Mouse (Mus musculus) brown adipose tissue, adult 24 weeks (tissue): Measurements from ENCODE around the gene Clip2. TPM values are rescaled to one million over a fixed set of nuclear protein-coding genes. Genes with fewer than 3 reads are reported as not detected.

Experiments
- H3K27ac ChIP-seq: fragments of 200-500 bp; replicated peaks from 2 replicates; pipeline ENCODE4 v1.5.1; 2012; ENCODE audit warnings: low read depth, mild to moderate bottlenecking, low read length
- H3K4me1 ChIP-seq: fragments of 200-500 bp; 2 replicates; pipeline ENCODE4 v1.6.1; 2012; ENCODE audit warnings: low read length, mixed read lengths; ENCODE audit not compliant: control insufficient read depth, insufficient read depth, insufficient read length
- H3K4me3 ChIP-seq: fragments of 200-500 bp; 2 replicates; pipeline ENCODE4 v1.5.1; 2012; ENCODE audit warnings: low read depth, mild to moderate bottlenecking, low read length, moderate library complexity; ENCODE audit not compliant: insufficient read depth
- polyA plus RNA-seq: library from polyadenylated mRNA; stranded (reverse); fragments of >200 nt; gene quantifications from 2 replicates; pipeline ENCODE4 v1.2.4, GENCODE M21; 2012; ENCODE audit not compliant: missing spikeins, insufficient read depth, insufficient read length

Clip2 gene
- polyA plus RNA-seq, 1 experiment: 6.9 TPM

GRCm38 (mm10) chr5:134572508-134573214 lies 20.4 kb upstream of the Clip2 start:
- peaks cover 13% of the 10 kb centered on the region for H3K4me1 ChIP-seq
- peak overlapping the region; percentile 91 for H3K27ac ChIP-seq
- H3K4me3 ChIP-seq: peak overlapping the region; percentile 64

GRCm38 (mm10) chr5:134571730-134572507 lies 19.7 kb upstream of the Clip2 start:
- peak overlapping the region; percentile 91 for H3K27ac ChIP-seq
- peak overlapping the region; percentile 64 for H3K4me3 ChIP-seq
- peaks cover 13% of the 10 kb centered on the region for H3K4me1 ChIP-seq

GRCm38 (mm10) chr5:134568964-134569491 lies 16.8 kb upstream of the Clip2 start:
- Histone ChIP-seq H3K4me1 (peaks cover 13% of the 10 kb centered on the region), H3K4me3 (no peak overlapping the region), H3K27ac (peak overlapping the region; percentile 92)

GRCm38 (mm10) chr5:134568030-134568429 lies 15.8 kb upstream of the Clip2 start:
- Histone ChIP-seq H3K27ac (0 out of 2 replicates have a peak overlapping the region, but pooled peaks have one; percentile 92), H3K4me3 (no peak overlapping the region), H3K4me1 (peaks cover 12% of the 10 kb centered on the region)

GRCm38 (mm10) chr5:134567445-134567844 lies 15.2 kb upstream of the Clip2 start:
- Histone ChIP-seq H3K4me3 (no peak overlapping the region), H3K4me1 (peaks cover 6% of the 10 kb centered on the region), H3K27ac (no peak overlapping the region)

DNA sequence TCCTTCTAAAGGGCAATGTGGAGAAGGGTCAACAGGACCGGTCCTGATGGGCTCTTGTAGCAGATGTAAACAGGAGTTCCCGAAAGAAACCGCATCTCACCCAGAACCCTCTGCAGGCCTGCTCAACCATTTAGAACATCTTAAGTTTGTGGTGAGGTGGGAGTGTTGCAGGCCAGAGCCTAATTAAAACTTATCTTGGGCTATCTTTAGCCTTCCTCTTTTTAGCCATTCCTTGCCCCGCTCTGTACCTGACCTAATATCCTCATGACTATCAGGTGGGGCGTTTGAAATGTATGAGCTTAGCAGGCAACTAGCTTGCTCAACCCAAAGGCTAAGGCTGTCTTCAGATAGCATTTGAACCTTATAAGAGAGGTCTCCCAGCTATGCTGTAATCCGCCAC lies 13.5 kb upstream of the Clip2 start:
- Histone ChIP-seq H3K4me3 (no peak overlapping the region), H3K4me1 (peaks cover 6% of the 10 kb centered on the region), H3K27ac (no peak overlapping the region)

GRCm38 (mm10) chr5:134564272-134564671 lies 12.0 kb upstream of the Clip2 start:
- no peak overlapping the region for H3K27ac ChIP-seq
- H3K4me3 ChIP-seq: no peak overlapping the region
- H3K4me1 ChIP-seq: peaks cover 6% of the 10 kb centered on the region

DNA sequence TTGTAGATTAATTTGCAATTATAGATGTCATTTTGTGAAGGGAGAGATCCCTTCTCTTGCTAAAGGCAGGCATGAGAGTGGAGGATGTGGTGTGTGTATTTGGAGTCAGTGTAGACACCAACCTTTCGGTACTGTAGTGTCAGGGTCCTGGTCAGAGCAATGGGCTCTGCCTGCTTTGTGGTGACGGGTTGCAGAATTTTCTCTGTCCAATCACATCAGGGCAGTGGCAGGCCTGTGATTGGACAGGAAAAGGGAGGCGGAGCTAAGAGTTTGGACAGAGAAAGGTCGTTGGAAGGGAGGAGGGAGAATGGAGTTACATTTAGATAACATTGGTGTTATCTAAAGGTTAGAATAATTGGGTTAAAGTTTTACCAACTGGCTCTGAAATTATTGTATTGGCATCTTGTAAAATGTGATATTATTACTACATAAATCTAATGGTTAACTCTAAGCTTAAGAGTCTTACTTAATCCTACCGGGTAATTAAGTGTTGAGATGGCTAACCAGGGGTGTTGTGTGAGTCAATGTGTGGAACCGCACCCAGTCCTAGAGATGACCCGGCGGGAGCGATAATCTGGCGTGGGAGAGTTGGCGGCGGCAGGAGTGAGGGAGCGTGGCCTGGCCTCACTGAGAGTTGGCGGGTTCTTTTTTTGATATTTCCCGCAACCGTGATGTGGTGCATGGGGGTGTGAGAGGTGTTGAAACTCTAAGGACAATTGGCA lies 8.4 kb upstream of the Clip2 start:
- Histone ChIP-seq H3K4me1 (no peaks in the 10 kb centered on the region), H3K27ac (no peak overlapping the region), H3K4me3 (no peak overlapping the region)

DNA sequence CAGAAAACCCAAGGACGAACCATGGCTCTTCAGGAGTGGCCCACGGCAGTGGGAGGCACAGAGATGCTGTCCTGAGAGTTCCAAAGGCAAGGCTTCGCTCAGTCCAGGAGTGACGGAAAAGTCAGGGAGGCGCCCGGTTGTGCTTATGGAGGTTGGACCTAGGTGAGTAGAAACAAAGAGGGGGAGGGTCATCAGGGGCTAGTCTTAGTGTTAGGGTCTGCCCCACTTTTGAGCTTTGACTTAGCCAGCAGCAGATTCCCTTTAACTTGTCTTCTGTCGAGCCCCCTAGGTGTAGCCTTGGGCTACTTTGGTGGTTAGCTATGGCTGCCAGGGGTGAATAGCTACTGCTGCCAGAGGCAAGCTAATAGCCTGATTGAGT lies 7.8 kb upstream of the Clip2 start, which contains the start of gene Syna:
Gene Syna (minus strand): TSS at position 101 of the 379 bp plus-strand sequence.
- Histone ChIP-seq H3K27ac (no peak within 1 kb of the TSS), H3K4me1 (no peaks in the 10 kb centered on the region), H3K4me3 (no peak within 1 kb of the TSS)

DNA sequence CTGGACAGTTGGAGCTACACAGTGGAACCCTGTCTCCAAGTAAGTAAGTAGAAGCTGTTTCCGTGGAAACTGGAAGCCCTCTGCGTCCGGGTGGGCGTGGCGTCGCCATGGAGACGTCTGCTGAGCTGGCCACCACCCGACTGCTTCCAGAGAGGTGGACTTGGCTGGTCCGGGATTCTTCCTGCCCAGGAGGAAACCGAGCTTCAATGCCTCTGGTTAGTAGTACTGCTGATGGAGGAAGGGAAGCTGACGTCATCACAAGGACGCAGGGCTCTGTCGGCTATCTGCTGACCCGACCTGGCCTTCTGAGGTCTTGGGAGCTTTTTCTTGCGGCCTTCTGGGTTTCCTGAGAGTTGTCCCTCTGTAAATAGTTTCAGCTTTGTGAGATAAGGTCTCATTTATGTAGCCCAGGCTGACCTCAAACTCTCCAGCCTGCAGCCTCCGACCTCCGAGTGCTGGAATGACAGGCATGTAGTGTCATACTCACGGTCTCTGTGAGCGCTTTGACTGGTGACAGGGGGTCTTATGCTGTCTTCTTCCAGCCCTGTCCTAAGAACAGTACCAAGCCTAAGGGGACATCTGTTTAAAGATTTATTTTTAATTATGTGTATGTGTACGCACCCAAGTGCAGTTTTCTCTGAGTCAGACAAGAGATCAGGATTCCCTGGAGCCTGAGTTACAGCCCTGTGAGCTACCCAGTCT lies 3.4 kb upstream of the Clip2 start:
- Histone ChIP-seq H3K27ac (peak overlapping the region; percentile 81), H3K4me1 (peaks cover 4% of the 10 kb centered on the region; the same call in 1 of the 2 replicates), H3K4me3 (no peak overlapping the region)

DNA sequence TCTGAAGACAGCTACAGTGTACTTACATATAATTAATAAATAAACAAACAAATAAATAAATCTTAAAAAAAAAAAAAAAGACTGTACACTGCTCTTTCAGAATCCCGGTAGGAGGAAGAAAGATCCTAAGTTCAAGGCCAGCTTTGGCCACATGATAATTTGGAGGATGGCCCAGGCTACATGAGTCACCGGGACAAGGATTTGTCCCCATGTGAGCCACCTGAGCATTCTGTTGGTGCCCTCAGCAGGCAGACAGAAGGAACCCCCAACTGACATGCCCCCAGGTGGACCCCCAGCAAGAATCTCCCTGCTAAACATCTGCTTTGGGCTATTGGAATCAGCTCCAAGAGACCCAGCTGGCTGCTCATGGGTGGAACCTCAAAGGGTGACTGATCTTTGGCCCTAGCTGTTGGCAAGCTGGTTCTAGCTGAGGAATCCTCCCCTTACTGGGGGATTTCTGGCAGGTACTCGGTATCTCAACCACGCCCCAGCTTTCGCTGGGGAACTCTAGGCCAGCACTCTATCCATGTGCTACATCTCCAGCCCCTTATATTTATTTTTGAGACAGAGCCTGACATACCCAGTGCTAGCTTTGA lies 1.8 kb upstream of the Clip2 start:
- Histone ChIP-seq H3K4me3 (no peak overlapping the region), H3K4me1 (peaks cover 8% of the 10 kb centered on the region; the same call in 1 of the 2 replicates), H3K27ac (no peak overlapping the region)

- Histone ChIP-seq H3K4me3 (peak overlapping the region; percentile 91), H3K27ac (peak overlapping the region; percentile 79), H3K4me1 (peaks cover 8% of the 10 kb centered on the region; the same call in 1 of the 2 replicates)
Measured at GRCm38 (mm10) chr5:134551233-134552109, 763 bp downstream of the Clip2 start.

DNA sequence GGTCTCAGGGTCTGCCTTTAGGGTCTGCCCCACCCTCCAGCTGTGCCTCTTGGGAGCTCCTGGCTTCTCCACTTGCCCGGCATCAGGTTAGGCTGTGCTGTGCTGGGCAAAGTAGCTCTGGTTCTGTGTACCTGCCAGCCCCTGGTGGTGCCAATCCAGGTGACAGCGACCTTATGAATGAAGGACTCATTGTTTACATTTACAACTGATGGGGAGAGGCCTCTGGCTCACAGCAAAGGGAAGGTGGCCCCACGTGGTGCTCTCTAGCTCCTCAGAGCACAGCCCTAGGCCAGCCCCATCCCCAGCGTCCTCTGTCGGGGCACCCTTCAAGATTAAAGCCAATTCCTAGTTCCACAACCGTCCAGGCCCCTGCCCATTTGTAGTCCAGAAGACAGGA lies 1.4 kb downstream of the Clip2 start:
- H3K27ac ChIP-seq: peak overlapping the region; percentile 79; the same call in 1 of the 2 replicates
- peaks cover 8% of the 10 kb centered on the region; the same call in 1 of the 2 replicates for H3K4me1 ChIP-seq
- H3K4me3 ChIP-seq: peak overlapping the region; percentile 91
